Comparison of ENCODE assay signal across 9 mouse cellular contexts in genomic region chr3:128471111-128471510, GRCm38 (mm10).
A peak's percentile ranks its signal among the peaks of the same experiment; 100 is the strongest.
DNase-seq lines count a peak whose midpoint lies in the region; ATAC-seq and TF ChIP-seq lines count a peak whose summit lies in the region.
"Had no signal": no experiment of that assay in that cellular context is flagged by ENCODE, and none has a peak within 500 bp of the region (broad histone marks: within the 10 kb centered on the region; RNA-seq: fewer than 3 reads in every experiment).

No protein-coding gene starts in this region.

- ATAC-seq in forebrain, postnatal 0 days = no peak
- no peak for ATAC-seq in forebrain, embryonic 13.5 days

- 54% methylated on average over 3 of the region's 3 CpGs for WGBS in forebrain, postnatal 0 days
- WGBS in forebrain, embryonic 13.5 days = 55% methylated on average over 3 of the region's 3 CpGs

- H3K27ac ChIP-seq in forebrain, postnatal 0 days (ENCODE audit: low read depth, low read length) = no peak overlapping the region
- no peak overlapping the region for H3K27ac ChIP-seq in forebrain, embryonic 13.5 days
- no peak overlapping the region for H3K27ac ChIP-seq in left cerebral cortex, adult 2 months
- H3K27ac ChIP-seq: liver, embryonic 14.5 days had no signal

- H3K9ac ChIP-seq in forebrain, postnatal 0 days = no peak overlapping the region
- H3K9ac ChIP-seq in forebrain, embryonic 13.5 days = no peak overlapping the region
- H3K9ac ChIP-seq: liver, embryonic 14.5 days had no signal

- DNase-seq in forebrain, postnatal 0 days = peak; percentile 18
- no peak for DNase-seq in left cerebral cortex, adult 2 months (ENCODE audit: extremely low spot score in 1 of 2, low spot score in 2 of 2)
- no peak for DNase-seq in left cerebral cortex, postnatal 36 days (ENCODE audit: low spot score in 2 of 2)
- peak; percentile 6 for DNase-seq in adrenal gland, postnatal 25 days
- DNase-seq in mesoderm, embryonic 11.5 days (ENCODE audit: low read depth, low spot score) = peak; percentile 12
- DNase-seq in spleen, adult 18-20 months = no peak
- no peak for DNase-seq in cerebellum, adult 18-20 months

- H3K4me3 ChIP-seq in forebrain, postnatal 0 days (ENCODE audit: low read depth, low read length) = no peak overlapping the region
- no peak overlapping the region for H3K4me3 ChIP-seq in forebrain, embryonic 13.5 days
- no peak overlapping the region for H3K4me3 ChIP-seq in left cerebral cortex, adult 2 months

- TF ChIP-seq CTCF in forebrain, postnatal 0 days (IDR thresholded peaks at IDR 0.05; ENCODE audit: low read depth) = peak; percentile 49
- TF ChIP-seq CTCF in left cerebral cortex, adult 2 months (IDR thresholded peaks at IDR 0.05) = peak; percentile 27

- H3K27me3 ChIP-seq in forebrain, postnatal 0 days (ENCODE audit: insufficient read depth, low read length) = no peaks in the 10 kb centered on the region
- H3K27me3 ChIP-seq in forebrain, embryonic 13.5 days = no peaks in the 10 kb centered on the region

- H3K36me3 ChIP-seq in forebrain, postnatal 0 days (ENCODE audit: insufficient read depth) = no peaks in the 10 kb centered on the region
- H3K36me3 ChIP-seq in forebrain, embryonic 13.5 days (ENCODE audit: poor library complexity, severe bottlenecking) = no peaks in the 10 kb centered on the region

- H3K4me2 ChIP-seq in forebrain, postnatal 0 days (ENCODE audit: low read depth) = no peak overlapping the region
- H3K4me2 ChIP-seq in forebrain, embryonic 13.5 days = no peak overlapping the region

- H3K9me3 ChIP-seq in forebrain, postnatal 0 days (ENCODE audit: low read length) = no peaks in the 10 kb centered on the region
- H3K9me3 ChIP-seq in forebrain, embryonic 13.5 days (replicated peaks) = no peaks in the 10 kb centered on the region

- intact Hi-C loops in left cerebral cortex, adult 2 months (cut with DNase I) = no loop called here
- intact Hi-C loops in left cerebral cortex, postnatal 36 days (cut with DNase I) = no loop called here

- H3K4me1 ChIP-seq in forebrain, postnatal 0 days (ENCODE audit: insufficient read depth) = no peaks in the 10 kb centered on the region
- H3K4me1 ChIP-seq in forebrain, embryonic 13.5 days = no peaks in the 10 kb centered on the region

Comparison
In these comparisons a context has a peak if more than half of its experiments do, and no peak if none do; other contexts are left out.
1. DNase-seq: peak in forebrain, postnatal 0 days (single experiment), adrenal gland, postnatal 25 days (single experiment) and mesoderm, embryonic 11.5 days (single experiment); none in left cerebral cortex, adult 2 months (0 of 2), left cerebral cortex, postnatal 36 days (0 of 2), spleen, adult 18-20 months (0 of 2) and cerebellum, adult 18-20 months (0 of 2).